13 mouse cellular contexts compared by ENCODE assay signal in the genomic region with DNA sequence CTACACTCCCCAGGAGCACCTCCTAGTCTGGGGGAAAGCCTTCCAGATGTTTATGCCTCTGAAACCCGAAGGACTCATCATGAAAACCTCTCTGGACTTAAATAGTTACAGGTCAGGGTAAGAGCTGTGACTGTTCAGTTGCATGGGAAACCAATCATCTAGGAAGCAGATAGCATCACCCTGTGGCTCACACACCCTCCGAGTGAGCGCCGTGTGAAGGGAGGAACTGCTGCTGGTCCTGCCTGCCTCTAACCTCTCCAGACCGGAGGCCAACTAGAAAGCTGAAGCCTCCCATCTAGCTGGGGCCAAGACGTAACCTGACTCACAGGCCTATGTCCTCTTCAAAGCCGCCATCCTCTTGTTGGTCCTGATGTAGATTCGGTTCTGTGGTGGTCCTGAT. TPM values are rescaled to one million over a fixed set of nuclear protein-coding genes. Genes with fewer than 3 reads are reported as not detected.
DNase-seq lines count a peak whose midpoint lies in the region; ATAC-seq and TF ChIP-seq lines count a peak whose summit lies in the region.
"Had no signal": no experiment of that assay in that cellular context is flagged by ENCODE, and none has a peak within 500 bp of the region (broad histone marks: within the 10 kb centered on the region; RNA-seq: fewer than 3 reads in every experiment).

No protein-coding gene starts in this region.

- no peak overlapping the region for H3K4me2 ChIP-seq in kidney, postnatal 0 days (ENCODE audit: low read length)
- H3K4me2 ChIP-seq: neural tube, embryonic 12.5 days had no signal

- H3K9me3 ChIP-seq in kidney, postnatal 0 days (replicated peaks; ENCODE audit: low read length), result no peaks in the 10 kb centered on the region
- no peaks in the 10 kb centered on the region for H3K9me3 ChIP-seq in ES-Bruce4 (replicated peaks; ENCODE audit: control insufficient read depth, insufficient read depth, low read length, poor library complexity, severe bottlenecking)
- H3K9me3 ChIP-seq in embryonic facial prominence, embryonic 10.5 days, result no peaks in the 10 kb centered on the region
- H3K9me3 ChIP-seq: neural tube, embryonic 12.5 days had no signal

- H3K36me3 ChIP-seq in kidney, postnatal 0 days (ENCODE audit: insufficient read depth, low read length), result no peaks in the 10 kb centered on the region
- no peaks in the 10 kb centered on the region for H3K36me3 ChIP-seq in ES-Bruce4 (ENCODE audit: control insufficient read depth, insufficient read depth, low read length, poor library complexity, severe bottlenecking)
- H3K36me3 ChIP-seq in embryonic facial prominence, embryonic 10.5 days (replicated peaks), result peaks cover 9% of the 10 kb centered on the region
- H3K36me3 ChIP-seq: neural tube, embryonic 12.5 days had no signal

- TF ChIP-seq CTCF in kidney, postnatal 0 days (IDR thresholded peaks at IDR 0.05; ENCODE audit: low read depth), result no peak
- no peak for TF ChIP-seq CTCF in ES-Bruce4 (IDR thresholded peaks at IDR 0.05; ENCODE audit: low read depth, low read length)

- H3K27ac ChIP-seq in kidney, postnatal 0 days, result peak overlapping the region; percentile 65
- H3K27ac ChIP-seq in ES-Bruce4 (ENCODE audit: insufficient read depth, low read length), result peak overlapping the region; percentile 96
- 0 out of 2 replicates have a peak overlapping the region, but pooled peaks have one; percentile 10 for H3K27ac ChIP-seq in embryonic facial prominence, embryonic 10.5 days (replicated peaks)
- H3K27ac ChIP-seq: neural tube, embryonic 12.5 days had no signal

- no peak overlapping the region for H3K4me3 ChIP-seq in kidney, postnatal 0 days (replicated peaks; ENCODE audit: low read depth, low read length)
- H3K4me3 ChIP-seq in ES-Bruce4 (ENCODE audit: low read depth, low read length), result peak overlapping the region; percentile 56; the same call in 1 of the 2 replicates
- H3K4me3 ChIP-seq in embryonic facial prominence, embryonic 10.5 days, result no peak overlapping the region
- H3K4me3 ChIP-seq: neural tube, embryonic 12.5 days had no signal

- WGBS in kidney, postnatal 0 days, result 88% methylated on average over 8 of the region's 8 CpGs
- WGBS in embryonic facial prominence, embryonic 10.5 days, result 93% methylated on average over 8 of the region's 8 CpGs

- H3K27me3 ChIP-seq in kidney, postnatal 0 days (ENCODE audit: insufficient read depth, low read length), result no peaks in the 10 kb centered on the region
- H3K27me3 ChIP-seq in ES-Bruce4 (ENCODE audit: control insufficient read depth, insufficient read depth, low read length, poor library complexity, severe bottlenecking), result no peaks in the 10 kb centered on the region
- no peaks in the 10 kb centered on the region for H3K27me3 ChIP-seq in embryonic facial prominence, embryonic 10.5 days (replicated peaks; ENCODE audit: low read depth, poor library complexity, severe bottlenecking)
- H3K27me3 ChIP-seq: neural tube, embryonic 12.5 days; Patski had no signal

- TF ChIP-seq EP300 in ES-Bruce4 (IDR thresholded peaks at IDR 0.05; ENCODE audit: insufficient read depth, low read depth, low read length), result no peak

- H3K4me1 ChIP-seq in kidney, postnatal 0 days (replicated peaks; ENCODE audit: insufficient read depth, low read length), result peaks cover 58% of the 10 kb centered on the region
- H3K4me1 ChIP-seq in ES-Bruce4 (ENCODE audit: control insufficient read depth, insufficient read depth, low read length), result peaks cover 17% of the 10 kb centered on the region
- H3K4me1 ChIP-seq in embryonic facial prominence, embryonic 10.5 days, result peaks cover 54% of the 10 kb centered on the region

- DNase-seq in kidney, postnatal 0 days (ENCODE audit: low spot score), result no peak
- no peak for DNase-seq in kidney, adult 18-20 months
- DNase-seq in embryonic facial prominence, embryonic 10.5 days (ENCODE audit: low spot score), result no peak
- DNase-seq in adrenal gland, postnatal 25 days, result no peak
- DNase-seq in cerebellum, adult 18-20 months, result no peak
- DNase-seq: kidney, adult 8-10 months; lung, postnatal 4 days; right cerebral cortex, postnatal 4 days; thymus, postnatal 36 days had no signal

- ATAC-seq in kidney, postnatal 0 days (replicated peaks; ENCODE audit: low FRiP score, low read depth), result no peak
- ATAC-seq in megakaryocyte progenitor cell, adult 5-6 weeks (replicated peaks; ENCODE audit: poor library complexity), result 0 out of 2 replicates have a peak, but pooled peaks have one; percentile 18
- ATAC-seq: Patski had no signal

- TF ChIP-seq POLR2A in ES-Bruce4 (IDR thresholded peaks at IDR 0.05; ENCODE audit: insufficient read depth, low read length), result no peak

- H3K9ac ChIP-seq in kidney, postnatal 0 days (ENCODE audit: low read depth, low read length), result no peak overlapping the region
- H3K9ac ChIP-seq in ES-Bruce4 (ENCODE audit: low read depth, poor library complexity, severe bottlenecking), result peak overlapping the region; percentile 47; the same call in 1 of the 2 replicates
- H3K9ac ChIP-seq: neural tube, embryonic 12.5 days had no signal

RNA-seq across cellular contexts. Expression of gene Ppp2r5c, which starts 53.2 kb away (rescaled TPM):
- 126 and 133 TPM in 2 replicates for polyA plus RNA-seq in kidney, postnatal 0 days (2015; fragmentation: Nextera tagmentation; extraction: Ambion mirVana)
- polyA plus RNA-seq in ES-Bruce4 (2011; ENCODE audit: insufficient read depth, insufficient read length, low read depth, missing spikeins), result 223 and 224 TPM in 2 replicates
- polyA plus RNA-seq in embryonic facial prominence, embryonic 10.5 days (2016; fragmentation: Nextera tagmentation; extraction: Ambion mirVana), result 141 and 143 TPM in 2 replicates
- total RNA-seq in megakaryocyte progenitor cell, adult 5-6 weeks (2015), result 108 and 119 TPM in 2 replicates
- total RNA-seq in megakaryocyte progenitor cell, adult 5-6 weeks (2017), result 189 and 205 TPM in 2 replicates
- 98.6 and 115 TPM in 2 replicates for total RNA-seq in adrenal gland, postnatal 25 days (2021)

Comparison
In these comparisons a context has a peak if more than half of its experiments do, and no peak if none do; other contexts are left out.
1. H3K27ac ChIP-seq: peak in every context shown above with its lines; median percentile 96 in ES-Bruce4; 65 in kidney, postnatal 0 days; 10 in embryonic facial prominence, embryonic 10.5 days.